Mouse (Mus musculus) heart, adult 8-10 months (tissue): ENCODE data around the gene Xlr3a. TPM values are rescaled to one million over a fixed set of nuclear protein-coding genes. Genes with fewer than 3 reads are reported as not detected.
"Not testable (repeated sequence)": the region's sequence is repeated elsewhere in the genome, so short reads cannot be mapped to it uniquely, and the experiment has no call there.

Experiments used
- DNase-seq: peaks from one replicate; pipeline ENCODE4 v3.0.0; 2022; ENCODE audit warnings: low spot score
- total RNA-seq, 4 experiments: library from RNA; stranded (reverse); gene quantifications; 2 replicates each; pipeline ENCODE4 v1.2.4; 2022

The Xlr3a gene
- 1 to 10 TPM in 1 of 4 experiments, under 1 TPM in 2, not detected in 1; 0.25 to 2.1 (median 0.86) TPM for total RNA-seq

GRCm38 (mm10) chrX:73096941-73097508 lies at the start of gene Xlr3a:
Gene Xlr3a (minus strand): TSS chrX:73097095.
- not testable (repeated sequence) for DNase-seq

- not testable (repeated sequence) for DNase-seq
These were observed 46.3 kb upstream of the Xlr3a start for GRCm38 (mm10) chrX:73143218-73143618.

- not testable (repeated sequence) for DNase-seq
These were observed 26.2 kb upstream of the Xlr3a start for GRCm38 (mm10) chrX:73122859-73123829.

- DNase-seq, result not testable (repeated sequence)
These were observed 19.9 kb upstream of the Xlr3a start, which contains the start of gene Gm14685 for GRCm38 (mm10) chrX:73116747-73117146. Gene Gm14685 (plus strand): TSS chrX:73117047.

- DNase-seq, result not testable (repeated sequence)
These were observed 14.4 kb downstream of the Xlr3a start, which contains the start of gene Xlr4a for GRCm38 (mm10) chrX:73082267-73083055. Gene Xlr4a (minus strand): TSS chrX:73082478.

GRCm38 (mm10) chrX:73066765-73067312 lies 30.1 kb downstream of the Xlr3a start:
- not testable (repeated sequence) for DNase-seq

GRCm38 (mm10) chrX:73064415-73064793 lies 32.5 kb downstream of the Xlr3a start, which contains the start of gene Pnma3:
Gene Pnma3 (plus strand): TSS chrX:73064787.
- no peak for DNase-seq

GRCm38 (mm10) chrX:73063512-73064414 lies 33.1 kb downstream of the Xlr3a start:
- no peak for DNase-seq

- no peak for DNase-seq
These were observed 34.6 kb downstream of the Xlr3a start for GRCm38 (mm10) chrX:73062323-73062722.

GRCm38 (mm10) chrX:73061528-73061927 lies 35.4 kb downstream of the Xlr3a start:
- no peak for DNase-seq

- DNase-seq, result peak; percentile 93
These were observed 42.9 kb downstream of the Xlr3a start for GRCm38 (mm10) chrX:73053860-73054563.

- DNase-seq, result no peak
These were observed 57.2 kb downstream of the Xlr3a start for GRCm38 (mm10) chrX:73039666-73040065.

GRCm38 (mm10) chrX:73038831-73039230 lies 58.1 kb downstream of the Xlr3a start:
- DNase-seq, result no peak

- no peak for DNase-seq
These were observed 59.9 kb downstream of the Xlr3a start, which contains the start of gene Pnma5 for GRCm38 (mm10) chrX:73037003-73037402. Gene Pnma5 (minus strand): TSS chrX:73037103.

Other genes starting within 250 kb of the Xlr3a start
- gene Cetn2, start 178.7 kb downstream of the Xlr3a start, total RNA-seq, result 10 to 100 TPM; 27.2 to 31.6 (median 29.3) TPM
- gene Nsdhl, start 178.5 kb downstream of the Xlr3a start, total RNA-seq, result 1 to 10 TPM; 4.0 to 5.7 (median 4.2) TPM
- 1 to 10 TPM in 2 of 4 experiments, under 1 TPM in 2; 0.63 to 1.7 (median 1.0) TPM for gene Zfp185, start 109.8 kb downstream of the Xlr3a start, total RNA-seq
- not detected for gene Pnma5, start 60.0 kb downstream of the Xlr3a start, total RNA-seq
- not detected for gene Pnma3, start 32.3 kb downstream of the Xlr3a start, total RNA-seq
- 1 to 10 TPM in 2 of 4 experiments, under 1 TPM in 2; 0.27 to 2.9 (median 1.7) TPM for gene Xlr4a, start 14.6 kb downstream of the Xlr3a start, total RNA-seq
- gene Gm14685, start 20.0 kb upstream of the Xlr3a start, total RNA-seq, result not detected
- gene Xlr5b, start 51.7 kb upstream of the Xlr3a start, total RNA-seq, result not detected
- not detected for gene DXBay18, start 52.4 kb upstream of the Xlr3a start, total RNA-seq
- not detected for gene Spin2d, start 79.9 kb upstream of the Xlr3a start, total RNA-seq
- 1 to 10 TPM in 2 of 4 experiments, under 1 TPM in 2; 0.27 to 1.8 (median 1.2) TPM for gene Xlr3b, start 95.1 kb upstream of the Xlr3a start, total RNA-seq
- 1 to 10 TPM in 1 of 4 experiments, under 1 TPM in 1, not detected in 2; 0.17 to 1.5 TPM for gene Xlr4b, start 117.2 kb upstream of the Xlr3a start, total RNA-seq
- 1 to 10 TPM; 6.9 to 7.6 (median 7.3) TPM for gene F8a, start 131.2 kb upstream of the Xlr3a start, total RNA-seq
- gene Xlr4c, start 146.0 kb upstream of the Xlr3a start, total RNA-seq, result not detected
- not detected for gene Xlr3c, start 168.3 kb upstream of the Xlr3a start, total RNA-seq
- not detected for gene Xlr5a, start 195.9 kb upstream of the Xlr3a start, total RNA-seq
- gene Xlr5c, start 195.9 kb upstream of the Xlr3a start, total RNA-seq, result not detected
- gene Gm45015, start 239.7 kb upstream of the Xlr3a start, total RNA-seq, result not detected
- gene Zfp275, start 245.5 kb upstream of the Xlr3a start, total RNA-seq, result 1 to 10 TPM; 6.1 to 7.5 (median 6.7) TPM